Mouse (Mus musculus) hindbrain, embryonic 14.5 days (tissue): Measurements from ENCODE around the gene Pramef12. TPM values are rescaled to one million over a fixed set of nuclear protein-coding genes. Genes with fewer than 3 reads are reported as not detected.
"Not testable (repeated sequence)": the region's sequence is repeated elsewhere in the genome, so short reads cannot be mapped to it uniquely, and the experiment has no call there.

Experiments
- ATAC-seq: fragments of 200-750 bp; cut with Nextera tagmentation; 2 replicates; pipeline ENCODE4 v1.8.0; 2017; ENCODE audit warnings: moderate number of reproducible peaks, mild to moderate bottlenecking, moderate TSS enrichment, moderate library complexity; ENCODE audit not compliant: low FRiP score
- DNase-seq: peaks from one replicate; pipeline ENCODE4 v3.0.0-alpha.2; 2015; ENCODE audit warnings: low spot score
- H3K27ac ChIP-seq: fragments of 300-500 bp; sonication (generic); 2 replicates; pipeline ENCODE4 v1.5.1; 2014; ENCODE audit warnings: mild to moderate bottlenecking, moderate library complexity
- H3K27me3 ChIP-seq: fragments of 300-500 bp; sonication (generic); 2 replicates; pipeline ENCODE4 v1.6.1; 2014; ENCODE audit warnings: mild to moderate bottlenecking, low read length, mixed read lengths; ENCODE audit not compliant: control insufficient read depth, insufficient read depth
- H3K36me3 ChIP-seq: fragments of 300-500 bp; sonication (generic); replicated peaks from 2 replicates; pipeline ENCODE4 v1.6.1; 2014; ENCODE audit not compliant: control insufficient read depth, insufficient read depth
- H3K4me1 ChIP-seq: fragments of 300-500 bp; sonication (generic); replicated peaks from 2 replicates; pipeline ENCODE4 v1.6.1; 2014; ENCODE audit warnings: antibody characterized with exemption, low read length, mixed read lengths; ENCODE audit not compliant: control insufficient read depth, insufficient read depth
- H3K4me2 ChIP-seq: fragments of 300-500 bp; sonication (generic); replicated peaks from 2 replicates; pipeline ENCODE4 v1.6.1; 2014; ENCODE audit warnings: mild to moderate bottlenecking, moderate library complexity
- H3K4me3 ChIP-seq: fragments of 300-500 bp; sonication (generic); replicated peaks from 2 replicates; pipeline ENCODE4 v1.5.1; 2014; ENCODE audit warnings: mild to moderate bottlenecking, low read length
- H3K9ac ChIP-seq: fragments of 300-500 bp; sonication (generic); 2 replicates; pipeline ENCODE4 v1.6.1; 2014
- H3K9me3 ChIP-seq: fragments of 300-500 bp; sonication (generic); 2 replicates; pipeline ENCODE4 v1.6.1; 2016; ENCODE audit warnings: low read length; ENCODE audit not compliant: control insufficient read depth
- WGBS: fragments of 180-500 bp; shearing (Covaris S2); extraction: QIAGEN DNeasy Blood & Tissue Kit; methylation state at CpG from one replicate; pipeline ENCODE4 v1.1.7; 2014; 5-methylcytosine and 5-hydroxymethylcytosine counted together
- polyA plus RNA-seq: library from polyadenylated mRNA; unstranded; fragments of >200 nt; fragmentation: Nextera tagmentation; extraction: Ambion mirVana; gene quantifications from 2 replicates; pipeline ENCODE4 v1.2.1, GENCODE M21; 2014

Gene Pramef12
- polyA plus RNA-seq, 1 experiment from 2014 or later = not detected

DNA sequence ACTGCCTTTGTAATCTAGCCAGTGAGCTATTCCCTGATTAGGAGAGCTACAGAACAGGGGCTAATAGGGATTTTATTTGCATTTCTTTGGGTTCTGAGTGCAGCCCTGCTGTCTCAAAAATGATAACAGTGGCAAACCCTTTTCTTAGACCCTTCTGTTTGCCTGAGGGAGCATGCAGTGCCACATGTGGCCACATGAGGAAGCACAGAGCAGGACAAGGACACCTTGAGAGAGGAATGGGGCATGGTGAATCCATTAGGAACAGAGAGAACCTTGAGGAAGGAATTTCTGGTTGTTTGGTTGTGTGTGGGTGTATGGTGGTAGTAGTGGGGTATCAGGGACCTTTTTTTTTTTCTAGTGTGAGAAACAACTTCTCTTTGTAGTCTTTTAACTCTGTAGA is 12.4 kb upstream of the Pramef12 start:
- no peak overlapping the region for H3K4me2 ChIP-seq

DNA sequence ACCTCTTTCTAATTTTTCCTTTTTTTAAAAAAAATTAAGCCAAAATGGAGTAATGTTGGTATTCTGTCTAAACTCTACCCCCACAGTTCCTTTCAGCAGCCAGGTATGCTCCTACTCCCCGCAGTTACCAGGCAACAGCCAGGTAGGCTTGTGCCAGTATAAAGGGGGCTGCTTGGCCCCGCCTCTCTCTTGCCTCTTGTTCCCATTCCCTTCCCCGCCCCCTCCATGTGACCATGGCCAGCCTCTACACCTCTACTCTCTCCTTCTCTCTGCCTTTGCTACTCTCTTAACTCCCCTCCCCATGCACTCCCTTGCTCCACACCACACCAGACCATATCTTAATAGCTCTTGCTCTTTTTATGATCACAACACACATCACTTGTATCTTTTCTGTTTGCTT is 2.0 kb downstream of the Pramef12 start:
- Histone ChIP-seq H3K4me2 (no peak overlapping the region), H3K27me3 (no peaks in the 10 kb centered on the region), H3K36me3 (no peaks in the 10 kb centered on the region), H3K4me3 (no peak overlapping the region), H3K4me1 (no peaks in the 10 kb centered on the region), H3K27ac (no peak overlapping the region), H3K9me3 (peaks cover 15% of the 10 kb centered on the region; the same call in 1 of the 2 replicates), H3K9ac (no peak overlapping the region)
- DNase-seq (no peak), ATAC-seq (no peak)
- WGBS = 68% methylated on average over 3 of the region's 3 CpGs

More for the DNA sequence above, 12.4 kb upstream of the Pramef12 start:
- Histone ChIP-seq H3K27me3 (no peaks in the 10 kb centered on the region), H3K4me1 (no peaks in the 10 kb centered on the region), H3K4me3 (no peak overlapping the region), H3K9ac (no peak overlapping the region), H3K36me3 (no peaks in the 10 kb centered on the region), H3K27ac (no peak overlapping the region), H3K9me3 (0 out of 2 replicates have a peak, but pooled peaks cover 8% of the 10 kb centered on the region)
- ATAC-seq = no peak
- DNase-seq = no peak

- Histone ChIP-seq H3K4me2 (peak overlapping the region; percentile 27), H3K9me3 (peaks cover 8% of the 10 kb centered on the region; the same call in 1 of the 2 replicates), H3K27ac (no peak overlapping the region), H3K36me3 (no peaks in the 10 kb centered on the region), H3K4me3 (no peak overlapping the region), H3K27me3 (no peaks in the 10 kb centered on the region), H3K9ac (no peak overlapping the region), H3K4me1 (no peaks in the 10 kb centered on the region)
- no peak for DNase-seq
- 8% methylated on average over 17 of the region's 17 CpGs for WGBS
- ATAC-seq = no peak
Measured at GRCm38 (mm10) chr4:144404456-144405086, 3.7 kb downstream of the Pramef12 start.

DNA sequence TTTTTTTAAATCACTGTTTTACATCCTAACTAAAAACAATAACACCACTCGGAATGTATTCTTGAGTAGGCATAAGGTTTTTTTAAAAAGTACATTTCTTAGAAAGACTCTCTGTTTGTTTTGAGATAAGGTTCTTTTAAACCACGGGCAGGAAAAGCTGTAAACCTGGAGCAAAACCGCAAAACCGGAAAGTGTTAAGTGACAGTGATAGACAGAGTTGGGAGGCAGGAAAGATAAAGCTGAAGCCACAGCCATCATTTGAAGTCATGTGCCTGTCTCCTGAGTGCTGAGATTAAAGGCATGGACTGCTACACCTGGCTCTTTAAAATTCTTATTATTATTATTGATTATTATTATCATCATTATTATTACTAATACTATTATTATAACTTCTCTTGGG is 5.6 kb downstream of the Pramef12 start:
- Histone ChIP-seq H3K9ac (no peak overlapping the region), H3K27me3 (no peaks in the 10 kb centered on the region), H3K4me3 (no peak overlapping the region), H3K36me3 (no peaks in the 10 kb centered on the region), H3K4me2 (no peak overlapping the region), H3K4me1 (no peaks in the 10 kb centered on the region), H3K9me3 (no peaks in the 10 kb centered on the region), H3K27ac (no peak overlapping the region)
- 87% methylated on average over 4 of the region's 4 CpGs for WGBS
- ATAC-seq (no peak), DNase-seq (no peak)

DNA sequence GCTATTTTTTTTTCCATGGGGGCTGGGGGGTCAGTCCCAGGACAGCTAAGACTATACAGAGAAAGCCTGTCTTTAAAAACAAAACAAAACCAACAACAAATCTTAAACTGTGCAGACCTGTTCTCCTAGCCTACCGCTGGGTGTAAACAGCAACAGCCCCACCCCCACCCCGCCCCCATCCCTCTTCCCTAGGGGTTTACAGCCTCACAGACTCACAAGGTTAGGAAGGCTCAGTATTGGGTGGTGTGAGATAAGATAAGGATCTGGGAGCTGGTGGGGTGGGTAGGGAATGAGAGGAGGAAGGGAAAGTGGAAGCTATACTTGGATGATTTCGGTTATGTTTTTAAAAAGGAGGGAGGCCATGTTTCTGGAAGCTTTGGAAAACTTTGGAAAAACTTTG is 11.9 kb downstream of the Pramef12 start:
- Histone ChIP-seq H3K9me3 (peaks cover 14% of the 10 kb centered on the region; the same call in 1 of the 2 replicates), H3K27ac (no peak overlapping the region), H3K9ac (no peak overlapping the region), H3K4me3 (no peak overlapping the region), H3K4me2 (no peak overlapping the region), H3K36me3 (no peaks in the 10 kb centered on the region), H3K27me3 (no peaks in the 10 kb centered on the region), H3K4me1 (no peaks in the 10 kb centered on the region)
- ATAC-seq (no peak), DNase-seq (no peak)
- 38% methylated on average over 3 of the region's 3 CpGs for WGBS

DNA sequence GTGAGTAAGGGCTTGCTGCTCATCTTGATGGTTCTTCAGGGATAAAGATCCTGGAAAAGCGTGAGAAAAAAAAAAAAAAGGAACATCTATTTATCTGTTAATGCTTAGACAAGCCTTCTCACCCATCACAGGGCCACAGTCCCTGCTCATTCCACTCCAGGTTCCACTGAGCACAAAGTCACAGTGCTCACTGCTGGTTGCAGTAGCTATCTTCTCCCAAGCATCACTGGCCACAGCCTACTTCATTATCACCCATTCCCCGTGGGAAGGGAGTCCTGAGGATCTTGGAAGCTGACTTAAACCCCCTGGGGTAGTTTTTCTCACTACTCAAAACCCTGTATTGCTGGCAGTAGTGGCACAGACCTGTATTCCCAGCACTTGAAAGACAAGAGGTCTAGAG is 30.4 kb downstream of the Pramef12 start, which contains the start of gene Pramef20:
Pramef20 (minus strand) TSS at position 23 of the 400 bp plus-strand sequence.
- Histone ChIP-seq H3K9me3 (0 out of 2 replicates have a peak, but pooled peaks cover 20% of the 10 kb centered on the region), H3K27ac (no peak within 1 kb of the TSS), H3K27me3 (no peaks in the 10 kb centered on the region), H3K36me3 (no peaks in the 10 kb centered on the region), H3K4me2 (no peak within 1 kb of the TSS), H3K9ac (no peak within 1 kb of the TSS), H3K4me1 (no peaks in the 10 kb centered on the region), H3K4me3 (no peak within 1 kb of the TSS)
- ATAC-seq (no peak), DNase-seq (no peak)
- whole genome bisulfite sequencing = 63% methylated on average over 2 of the region's 2 CpGs

DNA sequence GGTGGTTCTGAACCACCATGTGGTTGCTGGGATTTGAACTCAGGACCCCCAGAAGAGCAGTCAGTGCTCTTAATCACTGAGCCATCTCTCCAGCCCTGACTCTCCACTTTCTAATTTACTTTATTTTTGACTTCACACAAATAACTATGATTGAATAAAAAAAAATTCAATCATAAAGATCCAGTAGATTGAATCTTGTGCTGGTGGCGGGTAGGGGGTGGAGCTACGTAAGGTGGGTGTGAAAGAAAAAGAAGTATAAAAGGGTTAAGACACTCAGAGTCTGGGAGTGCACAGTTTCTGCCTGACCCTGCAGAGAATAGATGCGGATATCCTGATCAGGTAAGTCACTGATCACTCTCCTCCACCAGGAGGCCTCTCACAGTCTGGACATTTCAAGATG is 50.6 kb downstream of the Pramef12 start, which contains the start of gene Gm13119:
Gm13119 (plus strand) TSS at position 301 of the 400 bp plus-strand sequence.
- not testable (repeated sequence) for H3K4me3 ChIP-seq, ATAC-seq, H3K27ac ChIP-seq, H3K9ac ChIP-seq, H3K27me3 ChIP-seq, H3K4me1 ChIP-seq, DNase-seq, H3K4me2 ChIP-seq, H3K36me3 ChIP-seq
- peaks cover 12% of the 10 kb centered on the region; the same call in 1 of the 2 replicates for H3K9me3 ChIP-seq
- 84% methylated on average over 3 of the region's 3 CpGs for WGBS

Other genes with a start within 250 kb of the Pramef12 start
- gene Oog3, start 245.8 kb downstream of the Pramef12 start, polyA plus RNA-seq = not detected in 2 replicates
- gene Oog2, start 217.7 kb downstream of the Pramef12 start, polyA plus RNA-seq = not detected in 2 replicates
- gene C87977, start 195.1 kb downstream of the Pramef12 start, polyA plus RNA-seq = not detected in 2 replicates
- gene Pramel5, start 128.0 kb downstream of the Pramef12 start, polyA plus RNA-seq = not detected in 2 replicates
- gene Gm13128, start 78.2 kb downstream of the Pramef12 start, polyA plus RNA-seq = not detected in 2 replicates
- gene Gm13119, start 50.5 kb downstream of the Pramef12 start, polyA plus RNA-seq = not detected in 2 replicates
- gene Pramef20, start 30.5 kb downstream of the Pramef12 start, polyA plus RNA-seq = not detected in 2 replicates
- 0.29 TPM in 1 of 2 replicates, not detected in the other for gene 1700012P22Rik, start 30.3 kb upstream of the Pramef12 start, polyA plus RNA-seq
- gene Gm9944, start 44.9 kb upstream of the Pramef12 start, polyA plus RNA-seq = not detected in 2 replicates
- gene Aadacl3, start 55.3 kb upstream of the Pramef12 start, polyA plus RNA-seq = not detected in 2 replicates
- gene 9430007A20Rik, start 111.4 kb upstream of the Pramef12 start, polyA plus RNA-seq = not detected in 2 replicates
- not detected in 2 replicates for gene Gm13124, start 156.7 kb upstream of the Pramef12 start, polyA plus RNA-seq
- not detected in 2 replicates for gene Aadacl4, start 205.2 kb upstream of the Pramef12 start, polyA plus RNA-seq